Mouse (Mus musculus) kidney, postnatal 14 days (tissue): ENCODE measurements around the gene Cabp7.

Experiments used
- DNase-seq: peaks from one replicate; pipeline ENCODE4 v3.0.0; 2022; ENCODE audit warnings: mixed read lengths

The Cabp7 gene

DNA sequence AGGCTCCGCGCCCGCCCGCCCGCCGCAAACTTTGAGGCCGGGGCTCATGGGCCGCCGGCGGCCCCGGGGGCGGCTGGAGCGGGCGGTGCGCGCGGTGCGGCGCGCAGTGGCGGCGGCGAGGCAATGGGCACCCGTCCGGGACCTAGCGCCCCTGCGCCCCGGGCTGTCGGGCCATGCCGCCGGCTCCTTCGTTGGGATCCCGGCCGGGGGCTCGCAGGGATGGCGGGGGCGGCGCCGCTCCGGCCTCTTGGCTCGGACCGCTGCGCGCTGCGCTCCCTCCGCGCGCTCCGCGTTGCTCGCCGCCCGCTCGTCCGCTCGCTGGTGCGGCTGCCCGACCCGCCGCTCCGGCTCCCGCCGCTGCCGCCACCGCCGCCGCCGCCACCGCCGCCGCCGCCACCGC lies at the start of gene Cabp7:
Gene Cabp7 (minus strand): TSS at position 46 of the 400 bp plus-strand sequence.
- no peak for DNase-seq

DNA sequence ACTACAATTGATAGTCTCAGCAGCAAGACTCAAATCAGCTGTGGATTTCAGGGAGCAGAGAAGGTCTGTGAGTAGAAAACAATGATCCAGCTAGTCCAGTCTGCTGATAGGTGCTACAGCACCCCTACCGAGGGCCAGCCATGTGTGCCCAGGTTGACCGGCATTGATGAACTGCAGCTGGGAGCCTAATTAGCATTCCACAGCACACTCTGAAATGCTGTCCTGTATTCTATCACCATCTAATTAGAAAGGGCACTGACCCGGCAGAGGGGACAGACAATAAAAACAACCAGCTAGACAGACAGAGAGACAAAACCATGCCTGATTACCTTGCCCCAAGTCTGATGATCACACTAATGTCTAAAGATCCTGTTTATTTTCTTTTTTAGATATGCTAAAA lies 46.4 kb upstream of the Cabp7 start:
- no peak for DNase-seq

DNA sequence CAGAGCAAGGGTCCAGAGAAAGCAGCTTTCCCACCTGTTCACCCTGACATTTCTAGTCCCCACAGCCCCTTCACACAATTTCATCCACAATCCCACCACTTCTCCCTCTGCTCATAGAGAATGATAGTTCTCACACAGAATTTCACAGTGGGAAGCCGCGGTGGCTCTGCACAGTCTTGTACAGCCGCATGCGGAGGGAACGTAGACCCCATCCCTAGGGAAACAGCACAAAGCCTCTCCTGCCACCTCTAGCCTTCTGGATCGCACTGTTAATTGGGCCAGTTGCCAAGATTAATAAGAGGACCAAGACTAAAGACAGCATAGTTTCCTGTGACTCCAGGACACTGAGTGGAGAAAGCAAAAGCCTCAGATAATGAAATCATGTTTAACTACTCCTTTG lies 45.0 kb upstream of the Cabp7 start:
- no peak for DNase-seq

DNA sequence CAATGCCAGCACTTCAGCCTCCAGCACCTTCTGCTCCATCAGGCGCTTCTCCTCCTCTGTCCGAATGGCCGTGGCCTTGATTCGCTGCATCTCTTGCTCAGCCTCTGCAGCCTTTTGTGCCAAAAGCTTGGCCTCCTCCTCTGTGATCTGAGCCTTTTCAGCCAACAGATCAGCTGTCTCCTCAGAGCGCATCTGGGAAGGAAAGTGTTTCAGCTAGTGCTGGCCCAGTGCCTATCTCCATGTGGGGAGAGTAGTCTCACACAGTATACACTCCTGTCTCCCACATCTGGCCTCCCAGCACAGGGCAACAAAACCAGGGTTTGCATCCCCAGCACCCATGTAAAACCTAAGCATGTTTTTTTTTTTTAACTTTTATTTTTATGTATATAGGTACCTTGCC lies 43.1 kb upstream of the Cabp7 start:
- no peak for DNase-seq

DNA sequence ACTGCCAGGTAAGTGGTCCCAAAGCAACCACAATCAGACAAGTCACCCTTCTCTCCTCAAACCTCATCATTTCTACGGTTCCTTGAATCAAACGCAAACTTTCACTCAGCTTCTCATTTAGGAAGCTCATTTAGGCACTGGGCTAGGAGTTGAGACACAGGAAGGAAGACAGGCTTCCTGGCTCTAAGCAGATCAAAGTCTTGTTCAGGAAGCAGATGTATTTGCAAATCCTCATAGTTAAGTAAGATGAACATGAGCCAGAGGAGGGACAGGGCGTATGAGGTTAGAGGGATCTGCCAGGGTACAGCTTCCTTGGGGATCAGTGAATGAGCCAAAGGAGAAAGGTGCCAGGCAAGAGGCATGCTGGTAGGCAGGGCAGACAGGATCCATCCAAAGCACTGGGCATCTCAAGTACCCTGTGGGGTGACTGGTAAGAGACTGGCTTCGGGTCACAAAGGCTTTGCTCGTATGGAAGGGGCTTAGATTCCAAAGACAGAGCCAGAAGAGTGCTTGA lies 38.1 kb upstream of the Cabp7 start:
- DNase-seq = peak; percentile 13

DNA sequence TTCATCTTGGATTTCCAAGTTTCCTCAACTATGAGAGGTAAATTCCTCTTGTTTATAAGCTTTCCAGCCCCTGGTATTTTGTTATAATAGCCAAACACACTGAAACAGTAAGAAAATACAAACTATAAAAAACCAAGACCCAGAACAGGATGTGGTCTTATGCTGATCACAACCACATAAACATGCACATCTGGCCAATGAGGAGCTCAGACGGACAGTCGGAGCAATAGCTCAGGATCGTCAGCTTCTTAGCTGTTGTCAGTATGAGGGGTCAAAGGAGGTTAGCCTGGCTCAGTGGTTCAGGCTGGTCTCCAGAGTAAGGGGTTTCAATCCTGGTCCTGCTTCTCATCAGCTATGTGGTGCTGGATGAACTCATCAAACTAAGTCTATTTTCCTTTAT lies 36.5 kb upstream of the Cabp7 start:
- DNase-seq = no peak

DNA sequence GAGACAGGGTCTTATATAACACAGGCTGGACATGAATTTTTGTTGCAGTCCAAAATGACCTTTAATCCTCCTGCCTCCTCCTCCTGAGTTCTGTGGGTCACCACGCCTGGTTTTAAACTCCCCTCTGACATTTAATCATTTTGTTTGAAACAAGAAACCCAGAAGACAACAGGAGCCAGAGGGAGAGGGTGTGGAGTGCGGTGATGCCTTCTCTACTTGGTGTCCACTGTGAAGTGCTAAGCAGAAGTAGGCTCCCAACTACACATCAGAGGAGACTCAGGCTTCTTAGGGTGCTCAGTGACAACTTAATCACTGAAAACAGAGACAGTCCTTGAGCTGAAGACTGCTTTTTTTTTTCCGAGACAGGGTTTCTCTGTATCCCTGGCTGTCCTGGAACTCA lies 34.3 kb upstream of the Cabp7 start:
- no peak for DNase-seq

DNA sequence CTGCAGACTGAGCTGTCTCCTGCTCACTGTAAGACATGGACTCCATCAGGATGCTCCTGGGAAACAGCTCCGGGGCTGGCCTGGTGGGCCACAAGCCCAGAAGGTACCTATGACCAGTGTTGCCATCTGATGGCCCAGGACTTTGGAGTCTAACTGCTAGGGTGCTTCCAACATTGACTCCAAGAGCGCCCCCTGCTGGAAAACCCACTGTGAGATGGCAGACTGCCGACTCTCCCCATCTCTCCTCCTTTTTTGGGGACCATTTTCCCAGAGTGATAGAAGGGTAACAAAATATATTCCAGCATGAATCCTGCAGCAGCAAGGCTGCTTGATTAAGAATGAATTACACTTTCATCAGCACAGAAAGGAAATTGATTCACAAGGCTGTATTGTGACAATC lies 26.3 kb upstream of the Cabp7 start:
- peak; percentile 58 for DNase-seq

DNA sequence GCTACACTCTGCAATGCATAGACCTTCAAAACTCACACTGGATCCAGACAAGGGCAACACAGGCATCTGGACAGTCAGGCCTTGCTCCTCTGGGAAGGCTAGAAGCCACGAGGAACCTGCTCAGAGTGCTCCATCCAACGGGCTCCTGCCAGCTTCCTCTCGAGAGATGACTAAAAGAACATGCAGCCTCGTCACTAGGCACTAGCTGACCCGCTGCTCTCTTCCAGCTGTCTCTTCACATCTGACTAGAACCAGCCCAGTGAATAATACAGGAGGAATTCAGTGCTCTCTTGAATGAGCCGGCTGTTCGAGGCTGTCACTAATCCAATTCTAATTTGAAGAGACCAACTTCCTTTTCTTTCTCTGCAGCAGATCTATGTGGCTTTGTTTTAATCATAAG lies 25.2 kb upstream of the Cabp7 start:
- no peak for DNase-seq

DNA sequence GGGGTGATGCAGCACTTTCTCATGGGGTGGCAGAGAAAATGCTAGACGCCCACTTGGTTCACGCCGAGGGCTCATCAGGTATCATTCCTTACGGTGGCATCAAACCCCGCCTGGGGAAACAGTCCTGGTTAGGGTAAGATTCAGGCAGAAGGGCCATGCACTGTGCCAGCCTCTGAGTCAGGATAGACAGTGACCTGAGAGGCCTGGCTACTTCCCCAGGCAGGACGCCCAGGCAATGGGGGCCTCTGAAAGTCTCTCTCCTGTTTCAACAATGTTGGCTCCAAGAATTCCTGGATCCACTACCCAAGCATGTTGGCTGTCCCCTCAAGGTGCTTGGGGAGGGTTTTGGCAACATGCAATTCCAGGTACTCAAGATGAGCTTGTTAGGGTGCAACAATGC lies 23.3 kb upstream of the Cabp7 start:
- no peak for DNase-seq

DNA sequence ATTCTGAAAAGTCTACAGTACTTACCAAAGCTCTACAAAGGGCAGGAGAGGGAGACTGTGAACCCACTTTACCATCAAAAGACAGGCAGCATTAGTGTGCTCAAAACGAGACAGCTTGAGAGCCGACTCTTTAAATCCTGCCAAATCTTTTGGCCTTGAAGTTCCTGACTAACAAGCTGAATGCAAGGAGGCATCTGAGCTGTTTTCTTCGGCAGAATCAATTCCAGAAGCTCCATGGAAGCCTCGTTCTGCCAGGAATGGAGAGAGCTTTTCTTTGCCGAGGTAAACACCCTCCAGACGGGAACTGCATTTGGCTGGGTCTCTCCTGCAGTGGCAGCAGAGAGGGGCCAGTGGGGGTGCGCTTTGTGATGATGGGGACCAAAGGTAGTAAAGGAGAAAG lies 22.7 kb upstream of the Cabp7 start:
- DNase-seq = no peak

DNA sequence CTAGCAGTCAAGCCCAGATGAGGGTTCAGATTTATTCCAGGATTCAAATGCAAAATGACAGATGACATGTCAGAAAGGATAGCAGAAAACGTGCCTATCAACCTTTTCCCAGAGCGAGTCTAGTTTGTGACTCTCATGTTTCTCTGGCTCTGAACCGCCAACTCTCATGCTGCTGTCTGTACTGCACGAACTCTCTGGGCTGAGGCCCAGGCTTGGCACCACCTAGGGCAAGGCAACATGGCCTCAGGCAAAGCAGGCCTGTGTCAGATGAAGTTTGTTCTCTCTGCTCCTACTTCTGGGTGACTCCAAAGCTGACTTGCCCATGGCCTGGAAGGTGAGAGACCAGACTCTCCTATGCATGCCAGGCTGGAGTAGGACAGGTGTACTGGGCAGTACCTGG lies 21.8 kb upstream of the Cabp7 start:
- no peak for DNase-seq

DNA sequence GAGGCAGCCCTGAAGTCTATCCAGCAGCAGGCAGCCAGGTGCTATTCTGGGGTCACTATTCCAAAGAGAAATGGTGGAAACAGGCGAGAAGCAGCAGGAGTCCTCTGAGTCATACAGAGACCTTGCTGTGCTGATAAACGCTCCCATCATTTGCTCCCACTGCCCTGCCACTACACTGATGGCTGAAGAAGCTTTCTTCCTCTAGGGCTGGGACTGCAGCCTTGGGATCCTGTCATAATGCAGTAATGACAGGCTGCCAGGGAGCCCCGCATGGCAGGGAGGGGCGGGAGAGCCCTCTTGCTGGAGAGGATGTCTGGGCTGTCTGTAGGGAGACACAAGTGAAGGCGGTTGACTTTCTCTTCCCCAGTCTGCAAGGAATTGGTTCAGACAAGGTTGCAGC lies 17.9 kb upstream of the Cabp7 start:
- no peak for DNase-seq

DNA sequence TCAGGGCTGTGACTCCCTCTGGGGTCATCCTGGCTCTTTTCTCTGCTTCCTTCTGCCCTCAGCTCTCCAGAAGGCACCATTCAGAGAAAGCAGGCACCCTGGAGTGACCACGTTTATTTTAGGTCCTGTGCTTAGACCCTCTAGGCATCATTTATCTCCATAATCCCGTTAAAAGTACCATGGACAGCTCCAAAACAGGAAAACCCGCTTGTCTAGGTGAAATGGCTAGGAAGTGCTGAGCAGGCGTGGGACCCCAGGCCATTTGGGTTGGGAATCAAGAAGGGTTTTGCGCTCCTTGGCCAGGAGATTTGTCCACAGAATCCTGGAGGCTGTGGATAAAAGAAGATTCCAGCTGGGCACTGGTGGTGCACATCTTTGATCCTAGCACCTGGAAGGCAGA lies 17.1 kb upstream of the Cabp7 start:
- DNase-seq = no peak

DNA sequence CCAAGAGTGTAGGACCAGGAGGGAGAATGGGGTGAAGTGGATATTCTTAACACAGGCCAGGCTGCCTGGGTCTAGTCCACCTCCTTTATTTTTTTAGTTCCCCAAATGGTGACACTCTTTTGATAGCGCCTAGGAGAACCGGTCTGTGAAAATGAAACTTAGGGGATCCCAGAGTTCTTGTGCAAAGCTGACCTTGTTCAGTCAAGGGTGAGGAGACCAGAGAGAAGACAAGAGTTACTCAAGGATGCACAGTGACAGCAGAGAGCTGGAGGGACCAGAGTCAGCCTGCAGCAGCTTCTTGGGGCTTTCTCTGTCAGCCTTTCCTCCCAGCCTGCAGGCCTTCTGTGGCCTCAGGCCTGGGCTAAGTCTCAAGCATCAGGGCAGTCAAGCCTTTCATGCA lies 15.9 kb upstream of the Cabp7 start:
- DNase-seq = no peak

DNA sequence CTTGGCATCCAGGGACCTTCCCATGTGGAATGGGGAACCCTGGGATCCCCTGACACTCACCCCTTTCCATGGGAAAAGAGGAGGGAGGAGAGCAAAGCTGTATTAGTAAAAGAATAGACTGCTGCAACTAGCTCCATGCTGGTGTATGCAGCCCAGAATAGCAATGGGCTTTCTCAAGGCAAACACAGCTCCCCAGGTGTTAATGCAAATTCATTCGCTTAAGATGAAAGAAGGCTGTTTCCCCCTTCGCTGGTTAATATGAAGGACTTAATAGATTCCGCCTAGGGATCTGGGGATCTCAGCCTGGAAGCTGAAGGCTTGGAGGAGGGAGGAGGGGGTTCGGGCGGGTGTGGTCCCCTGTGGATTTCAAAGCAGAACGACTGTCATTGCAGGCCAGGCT lies 15.4 kb upstream of the Cabp7 start:
- DNase-seq = no peak

DNA sequence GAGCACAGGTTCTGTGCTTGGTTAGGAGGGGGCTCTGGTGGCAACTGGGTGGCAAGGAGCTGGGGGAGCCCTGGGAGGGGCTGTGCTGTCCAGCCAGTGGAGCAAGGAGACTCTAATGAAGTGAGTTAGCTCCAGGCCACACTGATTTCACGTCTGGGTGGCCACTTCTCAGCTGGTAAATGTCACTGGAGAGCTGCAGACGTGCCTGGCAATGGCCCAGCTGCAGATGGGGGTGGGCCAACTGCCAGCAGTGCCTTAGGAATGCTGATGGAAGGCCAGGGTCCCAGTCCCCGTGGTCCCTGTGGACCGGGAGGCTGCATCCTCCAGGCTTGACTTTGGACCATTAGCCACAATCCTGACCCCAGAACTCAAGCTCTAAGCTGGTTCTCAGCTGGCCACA lies 13.9 kb upstream of the Cabp7 start:
- peak; percentile 81 for DNase-seq

DNA sequence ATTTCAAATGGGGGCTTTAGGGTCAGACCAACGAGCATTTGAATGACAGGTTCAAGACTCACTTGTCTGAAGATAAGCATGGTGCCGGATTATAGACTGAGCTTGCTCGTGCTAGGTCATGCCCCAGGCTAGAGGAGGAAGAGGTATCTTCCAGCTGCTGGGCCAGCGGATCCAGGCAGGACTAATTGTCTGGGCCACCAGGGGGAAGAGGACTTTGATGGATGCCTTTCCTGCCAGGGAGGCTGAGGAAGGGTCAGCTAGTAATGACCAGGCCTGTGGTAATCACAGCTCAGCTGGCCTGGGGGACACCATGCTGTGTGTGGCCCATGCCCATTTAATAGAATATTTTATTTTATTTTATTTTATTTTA lies 11.2 kb upstream of the Cabp7 start:
- no peak for DNase-seq

DNA sequence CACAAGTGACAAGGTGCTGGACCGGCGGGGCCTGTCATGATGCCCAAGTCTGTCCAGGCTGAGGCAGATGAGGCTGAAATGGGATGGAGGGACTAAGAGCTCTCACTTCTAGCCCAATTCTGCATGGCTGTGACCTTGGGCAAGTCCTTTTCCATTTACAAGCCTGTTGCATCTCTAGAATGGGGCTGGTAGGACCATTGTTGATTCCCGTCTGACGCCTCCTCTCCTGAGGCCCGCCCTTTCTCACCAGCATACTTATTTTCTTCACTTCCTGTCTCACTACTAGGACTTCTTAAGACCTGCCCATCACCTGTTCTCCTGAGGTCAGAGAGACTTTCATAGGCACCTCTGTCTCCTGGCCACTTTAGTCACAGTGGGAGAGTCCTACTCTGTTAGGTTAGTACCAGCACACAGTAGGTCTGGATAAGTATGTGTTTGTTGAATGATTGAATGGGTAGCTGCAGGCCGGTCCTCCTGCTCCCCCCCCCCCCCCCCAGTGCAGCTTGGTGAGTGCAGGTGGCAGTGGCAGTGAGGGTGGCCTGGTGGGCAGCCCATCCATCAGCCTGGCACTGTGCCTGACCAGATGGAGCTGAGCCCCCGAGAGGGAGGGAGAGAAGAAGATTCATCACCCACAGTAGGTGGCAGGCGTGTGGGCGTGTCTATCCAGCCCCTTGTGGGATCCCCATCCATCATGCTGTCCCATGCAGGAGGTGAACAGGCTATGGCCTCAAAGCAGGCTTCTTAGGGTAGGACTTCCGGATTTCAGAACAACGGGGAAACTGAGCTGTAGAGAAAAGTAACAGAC lies 10.6 kb upstream of the Cabp7 start:
- DNase-seq = no peak

DNA sequence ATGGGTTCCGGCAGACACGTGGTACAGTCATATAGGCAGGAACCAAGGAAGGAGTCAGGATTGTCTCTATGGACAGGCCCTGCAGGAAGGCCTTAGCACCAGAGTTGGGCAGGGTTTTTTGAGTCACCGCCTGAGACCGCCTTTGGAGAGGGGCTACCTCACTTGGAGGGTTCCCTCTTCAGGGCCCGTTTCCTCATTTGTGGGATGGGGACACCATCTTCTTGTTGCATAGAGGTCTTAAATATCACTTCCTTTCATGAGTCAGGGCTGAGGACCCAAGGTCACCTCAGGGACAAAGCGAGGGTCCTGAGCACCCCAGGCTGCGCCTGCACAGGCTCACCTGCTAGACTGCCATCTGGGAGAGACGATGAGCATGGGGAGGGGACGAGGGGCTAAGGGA lies 9.9 kb upstream of the Cabp7 start:
- no peak for DNase-seq

DNA sequence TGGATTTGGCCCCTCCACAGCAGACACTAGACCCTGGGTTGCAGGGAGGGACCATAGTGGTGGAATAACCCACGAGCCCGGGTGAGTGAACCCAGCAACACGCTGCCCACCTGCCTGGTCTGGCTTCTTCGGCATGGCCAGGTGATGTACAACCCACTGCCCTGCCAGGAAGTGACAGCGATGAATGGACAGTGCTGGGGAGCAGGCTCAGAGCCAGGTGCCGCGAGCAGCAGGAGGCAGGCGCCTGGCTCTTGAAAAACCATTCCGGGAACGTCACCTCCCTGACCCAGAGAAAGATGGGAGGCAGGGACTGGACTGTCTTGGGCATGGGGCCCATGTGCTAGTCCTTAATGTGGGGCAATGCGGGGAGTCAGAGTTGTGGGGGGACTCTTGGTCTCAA lies 8.3 kb upstream of the Cabp7 start:
- no peak for DNase-seq

DNA sequence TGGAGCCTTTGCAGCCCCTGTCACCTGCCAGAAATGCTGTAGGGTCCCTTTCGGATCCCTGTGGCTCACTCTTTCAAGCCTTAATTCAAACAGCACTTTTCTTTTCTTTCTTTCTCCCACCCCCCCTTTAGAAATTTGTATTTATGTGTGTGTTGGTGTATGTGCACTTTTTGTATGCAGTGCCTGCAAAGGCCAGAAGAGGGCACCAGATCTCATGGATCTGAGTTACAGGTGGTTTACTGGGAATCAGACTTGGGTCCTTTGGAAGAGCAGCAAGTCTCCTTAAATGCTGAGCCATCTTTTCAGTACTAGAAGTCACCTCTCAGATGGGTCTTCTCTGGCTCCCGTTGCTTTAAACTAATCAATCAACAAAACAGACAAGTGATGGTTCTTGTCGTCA lies 7.5 kb upstream of the Cabp7 start:
- DNase-seq = no peak

DNA sequence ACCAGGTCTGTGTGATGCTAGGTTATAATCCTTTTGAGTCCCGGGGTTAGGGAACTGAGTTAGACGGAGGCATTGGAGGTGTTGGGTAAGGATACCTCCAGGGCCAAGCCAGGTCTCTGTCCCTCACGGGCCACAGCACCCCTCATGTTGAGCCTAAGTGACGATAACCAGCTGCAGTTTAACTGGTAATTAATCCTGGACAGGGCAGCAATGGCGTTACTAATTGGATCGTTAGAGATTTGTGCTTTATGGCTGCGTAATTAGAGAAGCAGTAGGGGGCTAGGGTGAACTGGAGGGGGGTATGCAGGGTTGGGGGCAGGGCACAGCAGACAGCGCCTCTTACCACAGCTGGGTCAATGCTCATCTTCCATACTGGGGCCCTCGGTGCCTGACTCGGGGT lies 6.3 kb upstream of the Cabp7 start:
- no peak for DNase-seq

DNA sequence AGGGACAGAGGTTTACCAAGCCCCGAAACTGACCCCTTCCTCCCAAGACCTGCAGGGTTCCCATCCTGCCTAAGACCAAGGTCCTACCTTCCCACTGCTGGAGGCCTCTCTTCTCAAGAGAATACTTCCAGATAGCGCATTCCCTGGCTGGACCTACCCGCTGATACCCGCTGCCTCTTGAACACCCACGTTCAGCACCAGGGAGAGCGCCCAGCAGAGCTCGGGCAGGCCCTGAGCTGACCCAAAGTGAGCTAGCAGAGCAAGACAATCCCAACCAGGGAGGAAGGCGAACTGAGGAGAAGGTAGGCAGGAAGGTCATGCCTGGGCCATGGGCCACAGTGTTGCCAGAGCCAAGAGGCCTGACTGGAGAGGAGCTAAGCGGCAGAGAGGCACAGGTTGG lies 3.7 kb upstream of the Cabp7 start:
- peak; percentile 83 for DNase-seq

DNA sequence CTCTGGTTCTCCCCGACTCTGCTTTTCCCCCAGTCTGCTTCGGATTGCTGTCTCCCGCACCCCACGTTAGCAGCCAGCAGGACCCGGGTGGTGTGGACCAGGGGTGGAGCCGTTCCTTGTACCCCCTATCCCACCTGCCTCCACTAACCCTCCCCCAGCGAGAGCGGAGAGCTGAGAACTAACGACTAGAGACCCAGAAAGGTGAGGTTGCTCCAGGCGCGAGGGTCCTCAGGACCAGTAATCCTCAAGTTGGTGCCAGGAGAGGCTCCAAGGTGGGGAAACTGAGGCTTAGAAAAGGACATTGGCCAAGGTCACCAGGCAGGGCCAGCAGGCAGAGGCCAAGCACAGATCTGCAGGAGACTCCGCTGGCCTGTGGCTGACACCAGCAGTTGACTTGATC lies 707 bp upstream of the Cabp7 start:
- no peak for DNase-seq
